Mouse (Mus musculus): ENCODE measurements at regions not wholly inside any gene's neighbourhood (a gene's known extent, or its start where the extent isn't known, plus 50 kb on each side); places are given as distances from the start of the nearest gene placed in this dataset.

- TF ChIP-seq CTCF (IDR thresholded peaks at IDR 0.05; ENCODE audit: low read depth, low read length) (no peak), GATA1 (IDR thresholded peaks at IDR 0.05; ENCODE audit: borderline replicate concordance, low read length) (no peak), TAL1 (conservative IDR thresholded peaks at IDR 0.05; ENCODE audit: low read depth, low read length) (no peak), POLR2AphosphoS5 (IDR thresholded peaks at IDR 0.05; ENCODE audit: insufficient replicate concordance, low read depth, low read length) (no peak), GATA2 (IDR thresholded peaks at IDR 0.05; ENCODE audit: borderline replicate concordance, low read depth, low read length) (no peak)
These were observed 129.5 kb downstream of the Ogfrl1 start for GRCm38 (mm10) chr1:23268062-23268461.

All from G1E (cell line).